Mouse (Mus musculus) heart, embryonic 13.5 days (tissue): ENCODE data around the gene Tmod1. TPM values are rescaled to one million over a fixed set of nuclear protein-coding genes. Genes with fewer than 3 reads are reported as not detected.

ENCODE experiments used
- ATAC-seq: fragments of 200-750 bp; cut with Nextera tagmentation; 2 replicates; pipeline ENCODE4 v1.8.0; 2017; ENCODE audit warnings: moderate TSS enrichment; ENCODE audit not compliant: insufficient number of reproducible peaks, low FRiP score, low TSS enrichment; ENCODE audit errors: extremely low read depth
- H3K27ac ChIP-seq: fragments of 300-500 bp; sonication (generic); replicated peaks from 2 replicates; pipeline ENCODE4 v1.5.1; 2015; ENCODE audit warnings: moderate library complexity, mild to moderate bottlenecking, inconsistent platforms
- H3K27me3 ChIP-seq: fragments of 300-500 bp; sonication (generic); replicated peaks from 2 replicates; pipeline ENCODE4 v1.6.1; 2015; ENCODE audit warnings: mild to moderate bottlenecking, inconsistent platforms
- H3K36me3 ChIP-seq: fragments of 300-500 bp; sonication (generic); 2 replicates; pipeline ENCODE4 v1.6.1; 2015; ENCODE audit warnings: mild to moderate bottlenecking, inconsistent platforms
- H3K4me1 ChIP-seq: fragments of 300-500 bp; sonication (generic); 2 replicates; pipeline ENCODE4 v1.6.1; 2015; ENCODE audit warnings: inconsistent platforms
- H3K4me2 ChIP-seq: fragments of 300-500 bp; sonication (generic); 2 replicates; pipeline ENCODE4 v1.6.1; 2015; ENCODE audit warnings: inconsistent platforms, mild to moderate bottlenecking, moderate library complexity
- H3K4me3 ChIP-seq: fragments of 300-500 bp; sonication (generic); 2 replicates; pipeline ENCODE4 v1.5.1; 2015; ENCODE audit warnings: moderate library complexity, mild to moderate bottlenecking, inconsistent platforms
- H3K9ac ChIP-seq: fragments of 300-500 bp; sonication (generic); 2 replicates; pipeline ENCODE4 v1.6.1; 2015; ENCODE audit warnings: inconsistent platforms, mild to moderate bottlenecking, moderate library complexity
- H3K9me3 ChIP-seq: fragments of 300-500 bp; sonication (generic); 2 replicates; pipeline ENCODE4 v1.6.1; 2016; ENCODE audit warnings: inconsistent platforms
- WGBS: fragments of 180-500 bp; shearing (Covaris S2); methylation state at CpG from one replicate; pipeline ENCODE4 v1.1.7; 2015; ENCODE audit warnings: mixed read lengths; 5-methylcytosine and 5-hydroxymethylcytosine counted together
- polyA plus RNA-seq: library from polyadenylated mRNA; unstranded; fragments of >200 nt; fragmentation: Nextera tagmentation; extraction: Ambion mirVana; gene quantifications from 2 replicates; pipeline ENCODE4 v1.2.1, GENCODE M21; 2015

Tmod1 gene
- polyA plus RNA-seq, 1 experiment from 2014 or later = 171 TPM

DNA sequence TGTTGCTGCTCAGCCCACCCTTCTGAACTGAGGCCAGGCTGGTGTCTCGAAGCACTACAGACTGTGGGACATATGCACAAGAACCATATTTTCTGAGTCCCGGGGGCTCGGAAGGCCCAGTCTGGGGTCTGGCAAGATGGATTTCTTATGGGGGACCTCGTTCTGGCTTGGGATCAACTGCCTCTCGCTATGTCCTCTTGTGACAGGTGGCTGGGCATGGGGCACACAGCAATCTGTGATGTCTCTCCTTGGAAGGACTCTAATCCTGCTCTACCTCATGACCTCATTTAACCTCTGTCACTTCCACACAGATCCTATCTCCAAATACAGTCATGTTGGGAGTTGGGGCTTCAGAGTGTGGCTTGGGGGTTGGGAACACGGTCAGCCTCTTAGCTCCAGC is 33.9 kb downstream of the Tmod1 start:
- ATAC-seq = no peak
- no peak overlapping the region for H3K4me2 ChIP-seq
- no peaks in the 10 kb centered on the region for H3K27me3 ChIP-seq
- H3K4me3 ChIP-seq = no peak overlapping the region
- H3K36me3 ChIP-seq = peaks cover 50% of the 10 kb centered on the region
- no peaks in the 10 kb centered on the region for H3K9me3 ChIP-seq
- 52% methylated on average over 6 of the region's 6 CpGs for WGBS
- peak overlapping the region; percentile 75 for H3K27ac ChIP-seq
- 0 out of 2 replicates have a peak overlapping the region, but pooled peaks have one; percentile 19 for H3K9ac ChIP-seq
- H3K4me1 ChIP-seq = peaks cover 70% of the 10 kb centered on the region

GRCm38 (mm10) chr4:46073736-46074135 is 35.0 kb downstream of the Tmod1 start:
- H3K27me3 ChIP-seq = no peaks in the 10 kb centered on the region
- peaks cover 59% of the 10 kb centered on the region for H3K4me1 ChIP-seq
- 18% methylated on average over 4 of the region's 4 CpGs for WGBS
- no peaks in the 10 kb centered on the region for H3K9me3 ChIP-seq
- no peak overlapping the region for H3K4me3 ChIP-seq
- peaks cover 50% of the 10 kb centered on the region for H3K36me3 ChIP-seq
- H3K27ac ChIP-seq = peak overlapping the region; percentile 75
- no peak overlapping the region for H3K9ac ChIP-seq
- H3K4me2 ChIP-seq = peak overlapping the region; percentile 30
- no peak; the same call in 1 of the 2 replicates for ATAC-seq

DNA sequence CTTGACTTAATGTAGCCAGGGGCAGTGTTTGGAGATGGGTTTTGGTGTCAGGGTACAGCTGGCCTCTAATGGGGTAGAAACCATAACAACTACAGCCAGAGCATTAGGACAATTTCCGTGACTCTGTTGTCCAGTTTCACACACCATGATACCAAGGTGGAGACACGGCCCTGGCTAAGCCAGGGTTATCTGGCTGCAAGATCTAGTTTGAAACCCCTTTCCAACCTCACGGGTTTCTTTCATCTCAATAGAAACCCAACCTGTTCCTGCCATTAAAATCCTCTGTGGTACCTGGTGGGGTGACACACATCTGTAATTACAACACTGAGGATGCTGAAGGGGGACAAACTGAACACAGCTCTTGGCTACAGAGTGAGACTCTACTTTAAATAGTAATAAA is 36.9 kb downstream of the Tmod1 start:
- Histone ChIP-seq H3K27ac (peak overlapping the region; percentile 33), H3K4me3 (no peak overlapping the region), H3K36me3 (peaks cover 52% of the 10 kb centered on the region), H3K9ac (no peak overlapping the region), H3K9me3 (no peaks in the 10 kb centered on the region), H3K4me1 (peaks cover 59% of the 10 kb centered on the region), H3K4me2 (no peak overlapping the region), H3K27me3 (no peaks in the 10 kb centered on the region)
- 80% methylated on average over 3 of the region's 3 CpGs for WGBS
- ATAC-seq = no peak

DNA sequence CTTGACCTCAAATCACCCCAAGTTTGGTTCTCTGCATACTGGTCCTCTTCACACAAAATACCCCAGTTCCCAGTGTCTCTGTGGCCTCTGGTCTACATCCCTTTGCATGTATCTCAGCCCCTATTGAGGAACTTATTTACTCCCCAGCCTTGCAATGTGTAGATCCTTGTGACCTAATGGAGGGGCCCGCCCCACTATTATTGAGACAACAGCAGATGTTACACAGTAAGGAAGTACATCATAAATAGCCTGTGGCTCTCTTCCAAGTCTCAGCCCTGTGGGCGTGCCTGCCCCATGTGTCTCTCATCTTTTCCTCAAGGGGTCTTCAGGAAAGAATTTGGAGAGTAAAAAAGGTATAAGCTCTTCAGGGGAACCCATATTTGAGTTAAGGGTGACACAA is 38.2 kb downstream of the Tmod1 start:
- ATAC-seq = no peak
- WGBS = 71% methylated on average over 2 of the region's 2 CpGs

GRCm38 (mm10) chr4:46080261-46080660 is 41.5 kb downstream of the Tmod1 start:
- Histone ChIP-seq H3K4me1 (peaks cover 45% of the 10 kb centered on the region), H3K36me3 (peaks cover 60% of the 10 kb centered on the region), H3K27ac (no peak overlapping the region), H3K9ac (no peak overlapping the region), H3K4me3 (no peak overlapping the region), H3K4me2 (no peak overlapping the region), H3K9me3 (no peaks in the 10 kb centered on the region), H3K27me3 (no peaks in the 10 kb centered on the region)
- WGBS = 86% methylated on average over 4 of the region's 4 CpGs
- no peak for ATAC-seq

More for the DNA sequence above, 38.2 kb downstream of the Tmod1 start:
- no peaks in the 10 kb centered on the region for H3K9me3 ChIP-seq
- no peak overlapping the region for H3K4me2 ChIP-seq
- no peak overlapping the region for H3K9ac ChIP-seq
- peaks cover 62% of the 10 kb centered on the region for H3K4me1 ChIP-seq
- peak overlapping the region; percentile 33; the same call in 1 of the 2 replicates for H3K27ac ChIP-seq
- peaks cover 44% of the 10 kb centered on the region for H3K36me3 ChIP-seq
- no peaks in the 10 kb centered on the region for H3K27me3 ChIP-seq
- H3K4me3 ChIP-seq = no peak overlapping the region

- Histone ChIP-seq H3K4me1 (peaks cover 47% of the 10 kb centered on the region), H3K27me3 (no peaks in the 10 kb centered on the region), H3K9ac (no peak overlapping the region), H3K4me3 (no peak overlapping the region), H3K36me3 (peaks cover 77% of the 10 kb centered on the region), H3K4me2 (no peak overlapping the region), H3K9me3 (no peaks in the 10 kb centered on the region), H3K27ac (no peak overlapping the region)
- no peak for ATAC-seq
- 79% methylated on average over 11 of the region's 11 CpGs for WGBS
These were observed 43.8 kb downstream of the Tmod1 start for GRCm38 (mm10) chr4:46082555-46082954.

DNA sequence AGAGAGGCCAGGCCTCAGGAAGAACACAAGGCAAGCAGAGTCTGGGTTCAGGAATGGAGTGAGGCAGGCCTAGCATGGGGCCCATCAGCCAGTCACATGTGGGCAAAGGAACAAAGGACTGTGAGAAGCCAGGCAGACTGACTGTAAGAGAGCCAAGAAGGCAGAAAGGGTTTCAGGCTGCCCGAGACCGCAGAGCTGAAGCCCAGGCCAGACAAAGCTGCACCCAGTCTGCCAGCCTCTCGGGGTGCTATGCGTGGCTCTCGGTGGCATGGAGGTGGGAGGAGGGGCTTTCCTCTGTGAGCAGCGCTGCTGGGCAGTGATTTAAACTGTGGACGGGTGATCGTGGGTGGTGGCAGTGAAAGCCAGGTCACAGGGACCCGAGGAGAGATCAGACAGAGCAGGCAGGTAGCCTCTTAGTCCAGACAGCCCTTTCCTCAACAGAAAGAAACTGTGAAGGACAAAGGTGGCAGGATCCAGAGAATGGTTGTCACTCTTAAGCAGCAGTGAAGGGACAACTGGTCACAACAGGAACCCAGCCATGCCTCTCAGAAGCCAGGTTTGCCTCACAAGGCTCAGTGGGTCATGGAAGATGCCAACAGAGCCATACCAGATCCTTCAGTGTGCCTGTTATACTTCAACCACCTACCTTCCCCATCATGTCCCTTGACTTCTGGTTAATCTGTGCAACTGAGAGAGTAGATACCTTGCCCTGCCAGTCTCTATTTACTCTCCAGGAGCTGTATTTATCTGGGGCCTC is 45.9 kb downstream of the Tmod1 start:
- peak overlapping the region; percentile 13 for H3K27ac ChIP-seq
- no peak overlapping the region for H3K4me3 ChIP-seq
- no peaks in the 10 kb centered on the region for H3K27me3 ChIP-seq
- ATAC-seq = no peak
- H3K36me3 ChIP-seq = peaks cover 67% of the 10 kb centered on the region
- H3K4me2 ChIP-seq = no peak overlapping the region
- peaks cover 56% of the 10 kb centered on the region for H3K4me1 ChIP-seq
- 74% methylated on average over 9 of the region's 9 CpGs for WGBS
- H3K9ac ChIP-seq = peak overlapping the region; percentile 50
- H3K9me3 ChIP-seq = no peaks in the 10 kb centered on the region

DNA sequence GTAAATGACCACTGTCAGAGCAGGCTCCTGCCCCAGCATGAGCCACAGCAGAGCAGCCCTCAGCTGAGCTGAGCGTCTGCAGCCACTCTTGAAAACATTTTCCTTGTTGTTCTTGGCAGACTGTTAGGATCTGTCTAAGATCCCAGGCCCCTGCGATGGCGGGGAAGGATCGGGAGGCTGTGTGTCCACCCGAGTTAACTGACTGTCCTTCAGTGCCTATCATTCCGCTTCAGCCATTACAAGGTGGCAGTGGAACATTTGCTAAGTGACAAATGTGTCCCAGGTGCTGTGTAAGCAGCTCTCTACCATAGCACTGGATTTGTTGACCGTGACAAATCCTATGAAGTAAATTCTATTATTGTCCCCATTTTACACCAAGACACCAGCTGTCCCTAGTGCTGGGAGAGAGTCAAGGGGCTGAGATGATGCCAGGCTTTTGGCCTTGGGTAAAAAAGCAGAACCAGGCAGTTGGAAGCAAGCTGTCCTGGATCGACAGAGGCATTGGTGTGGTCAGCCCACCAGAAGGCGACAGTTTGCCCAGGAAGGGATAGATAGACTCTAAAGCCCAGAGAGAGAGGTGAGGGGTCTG is 46.6 kb downstream of the Tmod1 start:
- no peak for ATAC-seq
- H3K4me2 ChIP-seq = no peak overlapping the region
- whole genome bisulfite sequencing = 51% methylated on average over 9 of the region's 9 CpGs
- H3K27me3 ChIP-seq = no peaks in the 10 kb centered on the region
- peak overlapping the region; percentile 13 for H3K27ac ChIP-seq
- peaks cover 67% of the 10 kb centered on the region for H3K36me3 ChIP-seq
- no peak overlapping the region for H3K9ac ChIP-seq
- no peak overlapping the region for H3K4me3 ChIP-seq
- no peaks in the 10 kb centered on the region for H3K9me3 ChIP-seq
- peaks cover 56% of the 10 kb centered on the region for H3K4me1 ChIP-seq

DNA sequence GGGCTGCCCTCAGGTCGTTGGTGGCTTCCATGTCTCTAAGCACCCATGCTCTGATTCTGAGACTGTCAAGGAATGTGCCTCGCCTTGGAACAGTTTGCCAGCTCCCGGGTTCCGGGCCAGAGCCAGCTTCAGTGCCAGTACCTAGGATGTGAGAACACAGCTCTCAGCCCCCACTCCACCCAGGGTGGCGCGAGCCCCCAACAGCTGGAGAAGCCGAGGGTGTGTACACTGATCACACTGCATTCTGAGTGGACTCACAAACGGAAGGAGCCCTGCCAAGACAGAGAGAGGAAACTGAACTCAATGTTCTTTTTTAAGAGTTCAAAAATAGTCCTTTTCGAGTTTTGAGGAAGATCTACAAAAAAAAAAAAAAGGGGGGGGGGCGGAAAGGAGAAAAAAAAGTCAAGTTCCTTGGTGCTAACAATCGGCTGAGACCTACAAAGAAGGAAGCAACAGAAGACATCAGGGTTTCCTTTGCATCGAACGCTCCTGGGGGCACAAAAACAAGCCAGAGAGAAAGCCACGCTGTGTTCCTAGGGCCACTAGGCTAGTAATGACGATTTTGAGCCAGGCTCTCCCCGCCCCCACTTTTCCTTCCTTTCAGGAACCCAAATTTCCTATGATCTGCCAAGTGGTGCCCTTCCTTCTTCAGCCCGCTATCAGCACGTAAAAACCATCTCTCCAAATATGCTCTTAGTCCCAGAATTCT is 48.1 kb downstream of the Tmod1 start:
- H3K27ac ChIP-seq = peak overlapping the region; percentile 84
- no peak for ATAC-seq

GRCm38 (mm10) chr4:46087427-46087771 is 48.7 kb downstream of the Tmod1 start:
- peaks cover 83% of the 10 kb centered on the region for H3K36me3 ChIP-seq

More for the DNA sequence above, 48.1 kb downstream of the Tmod1 start:
- Histone ChIP-seq H3K4me3 (no peak overlapping the region), H3K4me2 (no peak overlapping the region), H3K27me3 (no peaks in the 10 kb centered on the region), H3K9ac (peak overlapping the region; percentile 66), H3K36me3 (peaks cover 78% of the 10 kb centered on the region), H3K9me3 (no peaks in the 10 kb centered on the region), H3K4me1 (peaks cover 48% of the 10 kb centered on the region)
- WGBS = 70% methylated on average over 18 of the region's 18 CpGs

DNA sequence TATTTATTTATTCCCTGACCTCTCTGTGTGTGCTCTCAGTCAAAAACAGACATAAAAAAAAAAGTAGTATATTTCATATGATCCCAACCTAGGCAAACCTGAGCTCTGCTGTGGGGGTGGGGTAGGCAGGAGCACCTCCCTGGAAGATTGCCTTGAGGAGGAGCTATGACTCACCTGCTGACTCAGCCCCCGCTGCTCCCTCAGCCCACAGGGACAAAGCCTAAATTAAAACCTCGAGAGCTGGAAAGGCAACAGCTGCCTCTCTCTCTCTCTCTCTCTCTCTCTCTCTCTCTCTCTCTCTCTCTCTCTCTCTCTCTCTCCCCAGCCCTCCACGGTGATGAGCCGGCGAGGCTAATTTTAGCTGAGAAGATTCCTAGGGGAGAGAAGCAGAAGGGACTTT is 49.1 kb downstream of the Tmod1 start:
- WGBS = 12% methylated on average over 5 of the region's 5 CpGs
- no peak overlapping the region for H3K9ac ChIP-seq
- no peak overlapping the region for H3K4me2 ChIP-seq
- no peak for ATAC-seq
- peaks cover 88% of the 10 kb centered on the region for H3K36me3 ChIP-seq
- no peak overlapping the region for H3K4me3 ChIP-seq
- peaks cover 48% of the 10 kb centered on the region for H3K4me1 ChIP-seq
- peak overlapping the region; percentile 84 for H3K27ac ChIP-seq
- no peaks in the 10 kb centered on the region for H3K27me3 ChIP-seq
- H3K9me3 ChIP-seq = no peaks in the 10 kb centered on the region

More at GRCm38 (mm10) chr4:46087427-46087771, 48.7 kb downstream of the Tmod1 start:
- Histone ChIP-seq H3K27ac (peak overlapping the region; percentile 84), H3K27me3 (no peaks in the 10 kb centered on the region), H3K4me1 (peaks cover 48% of the 10 kb centered on the region), H3K9me3 (no peaks in the 10 kb centered on the region), H3K4me3 (no peak overlapping the region), H3K4me2 (no peak overlapping the region), H3K9ac (peak overlapping the region; percentile 66)
- WGBS = 58% methylated on average over 7 of the region's 7 CpGs
- no peak for ATAC-seq
